Mouse (Mus musculus) adrenal gland, postnatal 4 days (tissue): ENCODE results near the gene Lrrc1. TPM values are rescaled to one million over a fixed set of nuclear protein-coding genes. Genes with fewer than 3 reads are reported as not detected.
"Not testable (repeated sequence)": the region's sequence is repeated elsewhere in the genome, so short reads cannot be mapped to it uniquely, and the experiment has no call there.

Source experiments
- DNase-seq, 2 experiments: peaks; one replicate each; pipeline ENCODE4 v3.0.0; 2021 to 2022; ENCODE audit warnings: low spot score in 2 of 2, mixed read lengths in 2 of 2
- long read RNA-seq, 2 experiments: library from polyadenylated mRNA; stranded (forward); transcript quantifications; one replicate each; pipeline ENCODE4 v2.0.0; 2021
- total RNA-seq, 2 experiments: library from RNA; stranded (reverse); gene quantifications; 2 replicates each; pipeline ENCODE4 v1.2.3; 2021

The Lrrc1 gene
- 10 to 100 TPM; 21.3 to 26.5 TPM for total RNA-seq
- long read RNA-seq, experiment 1, transcript Lrrc1-205 (14 exons, 3,121 nt): major isoform, 12 of 16 reads
- long read RNA-seq, experiment 1, partial matches to known transcripts: 0 of 16 reads
- long read RNA-seq, experiment 1, other reads (novel, unspliced or antisense): 4 of 16 reads
- long read RNA-seq, experiment 2, full-length matches to known transcripts: 42 of 53 reads
- long read RNA-seq, experiment 2, partial matches to known transcripts: 2 of 53 reads
- long read RNA-seq, experiment 2, other reads (novel, unspliced or antisense): 9 of 53 reads

- peak; percentile 69 to 78 for DNase-seq
Measured at GRCm38 (mm10) chr9:77544354-77545067, at the start of gene Lrrc1. Lrrc1 (minus strand) TSS chr9:77544870.

GRCm38 (mm10) chr9:77592423-77592822, 47.8 kb upstream of the Lrrc1 start:
- no peak for DNase-seq

- DNase-seq: no peak
Measured at GRCm38 (mm10) chr9:77589496-77589895, 44.8 kb upstream of the Lrrc1 start.

GRCm38 (mm10) chr9:77587616-77588015, 42.9 kb upstream of the Lrrc1 start:
- DNase-seq: no peak

GRCm38 (mm10) chr9:77586806-77587591, 42.3 kb upstream of the Lrrc1 start:
- DNase-seq: no peak

GRCm38 (mm10) chr9:77584746-77585145, 40.1 kb upstream of the Lrrc1 start:
- no peak for DNase-seq

- DNase-seq: no peak
Measured at GRCm38 (mm10) chr9:77583302-77583701, 38.6 kb upstream of the Lrrc1 start.

- DNase-seq: no peak
Measured at GRCm38 (mm10) chr9:77579827-77580226, 35.2 kb upstream of the Lrrc1 start.

GRCm38 (mm10) chr9:77577931-77578330, 33.3 kb upstream of the Lrrc1 start:
- no peak for DNase-seq

- DNase-seq: no peak
Measured at GRCm38 (mm10) chr9:77577409-77577808, 32.7 kb upstream of the Lrrc1 start.

GRCm38 (mm10) chr9:77576320-77576719, 31.6 kb upstream of the Lrrc1 start:
- no peak for DNase-seq

GRCm38 (mm10) chr9:77574996-77575395, 30.3 kb upstream of the Lrrc1 start:
- DNase-seq: not testable (repeated sequence)

GRCm38 (mm10) chr9:77571851-77572250, 27.2 kb upstream of the Lrrc1 start:
- DNase-seq: no peak

GRCm38 (mm10) chr9:77568789-77569506, 24.3 kb upstream of the Lrrc1 start:
- no peak for DNase-seq

- no peak for DNase-seq
Measured at GRCm38 (mm10) chr9:77561827-77562226, 17.2 kb upstream of the Lrrc1 start.

- no peak for DNase-seq
Measured at GRCm38 (mm10) chr9:77557963-77558362, 13.3 kb upstream of the Lrrc1 start.

- no peak for DNase-seq
Measured at GRCm38 (mm10) chr9:77557181-77557580, 12.5 kb upstream of the Lrrc1 start.

- no peak for DNase-seq
Measured at GRCm38 (mm10) chr9:77556435-77556834, 11.8 kb upstream of the Lrrc1 start.

GRCm38 (mm10) chr9:77553465-77553864, 8.8 kb upstream of the Lrrc1 start:
- DNase-seq: no peak

GRCm38 (mm10) chr9:77551036-77551512, 6.4 kb upstream of the Lrrc1 start:
- DNase-seq: no peak

GRCm38 (mm10) chr9:77546010-77546409, 1.3 kb upstream of the Lrrc1 start:
- no peak for DNase-seq
